Mouse (Mus musculus) gastrocnemius, postnatal 14 days (tissue): ENCODE measurements around the gene Dusp10. TPM values are rescaled to one million over a fixed set of nuclear protein-coding genes. Genes with fewer than 3 reads are reported as not detected.

Experiments
- DNase-seq: peaks from one replicate; pipeline ENCODE4 v3.0.0; 2021; ENCODE audit warnings: mixed read lengths
- intact Hi-C: fragments of 180-260 bp; cut with DNase I; formaldehyde crosslinking; loops from one replicate; pipeline ENCODE4 v1.15.1; 2025; ENCODE audit warnings: low total_unique reads
- long read RNA-seq, 2 experiments: library from polyadenylated mRNA; stranded (forward); transcript quantifications; one replicate each; pipeline ENCODE4 v2.0.0; 2021
- total RNA-seq, 2 experiments: library from RNA; stranded (reverse); gene quantifications; 2 replicates each; pipeline ENCODE4 v1.2.3; 2021

Gene Dusp10
- 10 to 100 TPM; 14.0 to 28.0 TPM for total RNA-seq
- long read RNA-seq, experiment 1, transcript Dusp10-201 (4 exons, 2,792 nt), result major isoform, 12 of 17 reads
- long read RNA-seq, experiment 1, partial matches to known transcripts, result 2 of 17 reads
- long read RNA-seq, experiment 1, other reads (novel, unspliced or antisense), result 3 of 17 reads
- long read RNA-seq, experiment 2, transcript Dusp10-201 (4 exons, 2,792 nt), result major isoform, 27 of 38 reads
- long read RNA-seq, experiment 2, partial matches to known transcripts, result 6 of 38 reads
- long read RNA-seq, experiment 2, other reads (novel, unspliced or antisense), result 5 of 38 reads

DNA sequence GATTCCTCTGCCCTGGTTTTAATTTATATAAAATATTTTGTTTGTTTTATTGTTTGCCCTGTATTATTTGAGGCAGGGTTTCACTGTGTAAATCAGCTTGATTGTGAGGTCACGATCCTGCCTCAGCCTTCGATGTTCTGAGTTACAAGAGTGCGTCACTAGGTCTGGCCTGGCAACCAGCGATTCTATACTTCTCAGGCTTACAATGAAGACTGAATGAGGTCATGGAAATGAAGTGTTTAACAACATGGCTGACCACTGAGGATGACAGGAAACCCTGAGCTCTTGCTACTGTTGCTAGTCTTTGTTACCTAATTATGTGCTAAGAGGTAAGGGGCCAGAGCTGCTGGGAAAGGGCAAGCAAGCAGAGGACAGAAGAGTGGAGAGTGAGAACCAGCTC, at the start of gene Dusp10:
Gene Dusp10, plus strand, starts transcription at position 197 of the 400 bp plus-strand sequence.
- intact Hi-C loops, result no loop called here
- no peak for DNase-seq

DNA sequence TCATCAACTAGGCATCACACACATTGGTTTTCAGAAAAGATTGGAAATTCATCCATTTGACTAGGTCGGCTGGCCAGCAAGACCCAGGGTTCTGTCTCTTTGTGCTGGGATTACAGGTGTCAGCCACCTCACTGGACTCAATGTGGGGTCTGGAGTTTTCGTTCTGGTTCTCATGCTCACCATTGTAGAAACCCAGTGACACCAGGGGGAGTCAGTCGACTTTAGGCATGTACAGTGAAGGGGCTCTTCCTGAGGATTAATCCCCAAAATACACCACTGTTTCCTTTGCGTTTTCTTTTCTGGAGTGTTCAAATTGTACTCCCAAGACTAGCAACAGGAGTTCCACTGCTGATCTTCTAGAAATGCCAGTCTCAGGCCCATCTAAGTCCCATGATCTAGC, 47.8 kb upstream of the Dusp10 start:
- DNase-seq, result no peak
- intact Hi-C loops, result no loop called here

GRCm38 (mm10) chr1:183969265-183969664, 43.8 kb upstream of the Dusp10 start:
- intact Hi-C loops, result no loop called here

DNA sequence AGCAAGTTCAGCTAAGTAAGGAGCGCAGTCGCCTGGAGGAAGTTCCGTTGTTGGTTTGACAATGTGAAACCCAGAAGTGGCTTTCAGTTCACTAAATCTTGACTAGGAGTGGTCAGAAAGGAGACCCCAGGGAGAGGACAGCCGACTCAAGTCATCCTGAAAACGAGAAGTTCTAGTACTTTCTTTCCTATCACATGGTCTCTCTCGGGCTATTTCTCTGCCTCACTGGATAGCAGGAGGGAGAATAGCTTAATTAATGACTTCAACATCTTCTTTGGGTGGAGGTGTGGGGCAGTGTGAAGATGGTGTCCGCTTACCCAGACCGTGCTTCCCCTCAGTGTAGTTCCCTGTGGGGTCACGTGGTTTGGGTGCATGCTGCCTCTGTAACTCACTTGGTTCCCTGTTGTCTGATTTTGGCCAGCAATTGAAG, 33.3 kb upstream of the Dusp10 start:
- intact Hi-C loops, result no loop called here
- DNase-seq, result no peak

More at GRCm38 (mm10) chr1:183969265-183969664, 43.8 kb upstream of the Dusp10 start:
- DNase-seq, result no peak

DNA sequence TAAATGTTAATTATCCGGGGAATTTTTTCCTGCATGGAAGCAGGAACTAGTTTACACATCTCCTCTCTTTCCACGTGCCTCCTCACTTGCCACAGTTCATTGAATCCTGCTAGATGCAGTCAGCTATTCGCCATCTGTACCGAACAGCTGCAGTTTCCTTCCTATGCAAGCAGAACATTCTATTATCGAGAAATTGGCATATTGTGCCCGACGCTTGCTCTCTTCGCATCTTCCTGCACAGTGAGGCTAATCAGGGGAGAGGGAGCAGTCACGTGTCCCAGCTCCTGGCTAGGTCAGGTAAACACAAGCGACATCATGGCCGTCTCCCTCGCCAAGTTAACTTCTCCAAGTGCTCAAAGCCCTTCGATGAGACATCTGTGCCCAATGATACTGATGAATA, 31.0 kb upstream of the Dusp10 start:
- intact Hi-C loops, result no loop called here
- DNase-seq, result no peak

DNA sequence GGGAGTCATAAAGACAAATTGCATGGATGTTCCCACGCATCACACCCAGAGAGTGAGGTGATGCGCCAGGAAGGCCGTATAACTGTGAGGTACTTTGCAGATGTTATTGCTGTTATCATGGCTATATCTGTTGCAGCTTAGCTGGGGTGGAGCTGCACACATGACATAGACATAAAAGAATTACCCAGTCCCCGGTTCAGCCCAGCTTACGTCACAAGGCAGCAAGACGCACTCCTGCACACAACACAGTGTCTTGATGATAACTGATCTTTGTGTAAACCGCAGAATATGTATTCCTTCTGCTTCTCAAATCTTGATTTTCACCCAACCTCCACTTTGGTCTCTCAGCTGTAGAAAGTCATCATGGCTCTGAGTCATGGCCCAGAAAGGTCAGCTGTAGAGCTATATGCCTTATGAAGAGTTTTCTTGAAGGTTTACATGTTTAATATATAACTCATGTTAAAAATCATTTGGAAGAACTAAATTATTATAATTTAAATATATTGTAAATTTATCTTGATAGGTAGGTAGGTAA, 25.3 kb upstream of the Dusp10 start:
- intact Hi-C loops, result no loop called here
- DNase-seq, result no peak

DNA sequence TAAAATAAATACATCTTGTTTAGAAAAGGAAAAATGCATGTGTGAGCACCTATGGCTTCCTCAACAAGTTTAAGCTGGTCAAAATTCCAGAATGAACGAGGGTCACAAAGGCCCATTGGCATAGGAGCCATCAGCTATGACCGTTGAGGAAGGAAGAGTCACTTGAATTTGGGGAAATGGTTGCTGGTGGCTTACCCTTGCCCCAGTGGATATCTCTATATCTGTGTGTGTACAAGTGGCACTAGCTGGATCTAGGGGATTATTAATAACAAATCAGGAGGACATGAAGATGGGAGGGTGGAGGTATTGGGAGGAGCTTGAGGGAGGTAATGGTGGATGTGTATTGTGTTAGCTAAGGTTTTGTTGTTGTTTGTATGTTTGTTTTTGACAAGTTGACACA, 21.2 kb upstream of the Dusp10 start:
- no peak for DNase-seq
- intact Hi-C loops, result no loop called here

DNA sequence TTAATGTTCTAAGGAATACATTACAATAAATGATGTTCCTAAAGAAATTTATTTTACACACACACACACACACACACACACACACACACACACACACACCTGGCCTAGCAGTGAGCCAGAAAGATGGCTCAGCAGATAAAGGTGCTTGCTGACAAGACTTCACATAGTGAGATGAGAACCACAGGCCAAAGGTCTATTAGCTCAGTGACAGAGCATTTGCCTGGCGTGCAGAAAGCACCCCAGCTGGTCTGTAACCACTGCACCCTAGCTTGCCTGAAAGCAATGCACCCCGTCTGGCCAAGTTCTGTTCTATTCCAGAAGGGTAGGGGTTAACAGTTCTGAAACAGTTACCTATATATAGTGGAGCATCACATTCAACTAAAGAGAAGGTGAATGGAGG, 15.9 kb upstream of the Dusp10 start:
- intact Hi-C loops, result no loop called here
- no peak for DNase-seq

DNA sequence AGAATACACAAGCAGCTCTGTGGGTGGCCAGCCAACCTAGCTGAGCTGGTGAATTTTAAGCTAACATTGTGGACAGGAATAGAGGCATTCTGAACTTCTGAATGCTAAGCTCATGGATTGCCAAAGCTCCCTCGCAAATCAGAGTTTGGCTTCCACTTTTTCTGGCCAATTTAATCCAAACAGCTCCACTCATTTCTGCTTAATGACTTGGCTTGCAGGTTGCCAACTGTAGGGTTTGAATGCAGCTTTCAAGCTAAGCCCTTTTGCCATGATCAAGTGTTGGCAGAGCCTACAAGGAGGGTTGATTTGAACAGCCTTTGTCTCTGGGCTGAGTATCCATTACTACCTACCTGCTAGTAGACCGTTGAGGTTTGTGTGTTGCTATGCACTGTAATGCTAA, 10.6 kb upstream of the Dusp10 start:
- intact Hi-C loops, result no loop called here
- no peak for DNase-seq

GRCm38 (mm10) chr1:184004311-184004710, 8.8 kb upstream of the Dusp10 start:
- DNase-seq, result no peak

DNA sequence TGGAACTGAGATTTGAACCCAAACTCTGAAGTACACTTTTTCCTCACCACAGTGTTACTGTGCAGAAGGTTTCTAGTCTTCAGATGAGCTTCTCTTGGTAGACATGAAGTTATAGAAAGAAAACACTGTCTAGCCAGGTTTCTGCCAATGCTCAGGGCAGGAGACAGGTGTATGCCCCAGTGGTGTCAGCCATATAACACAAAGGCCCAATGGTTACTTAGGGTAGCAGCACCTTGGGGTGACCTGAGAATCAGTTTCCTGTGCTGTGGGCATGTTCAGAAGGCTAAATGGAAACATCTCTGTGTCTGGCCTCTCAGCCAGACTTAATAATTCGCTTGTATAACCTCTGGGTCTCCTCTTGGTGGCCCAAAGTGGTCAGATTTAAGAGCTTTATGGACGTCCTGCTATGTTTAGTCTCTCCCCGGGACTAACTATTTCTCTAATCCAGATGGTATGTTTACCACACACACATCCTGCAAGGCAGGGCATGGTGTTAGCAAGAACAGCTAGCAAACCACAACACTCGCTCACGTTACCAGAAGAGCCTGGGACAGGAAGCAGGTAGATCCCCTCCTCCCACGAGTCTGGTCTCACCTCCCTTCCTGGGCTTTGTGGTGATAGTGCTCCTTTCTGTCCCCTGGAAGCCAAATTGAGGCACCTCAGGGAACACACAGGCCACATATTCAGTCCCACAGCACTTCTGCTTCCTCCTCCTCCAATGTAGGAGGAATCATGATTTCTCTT, 7.6 kb upstream of the Dusp10 start:
- DNase-seq, result no peak
- intact Hi-C loops, result no loop called here

More at GRCm38 (mm10) chr1:184004311-184004710, 8.8 kb upstream of the Dusp10 start:
- intact Hi-C loops, result no loop called here

- intact Hi-C loops, result no loop called here
- DNase-seq, result no peak
Observed at GRCm38 (mm10) chr1:184006086-184006485, 7.0 kb upstream of the Dusp10 start.

- intact Hi-C loops, result no loop called here
- no peak for DNase-seq
Observed at GRCm38 (mm10) chr1:184011311-184011710, 1.8 kb upstream of the Dusp10 start.

GRCm38 (mm10) chr1:184014091-184014490, 989 bp downstream of the Dusp10 start:
- no peak for DNase-seq
- intact Hi-C loops, result no loop called here

DNA sequence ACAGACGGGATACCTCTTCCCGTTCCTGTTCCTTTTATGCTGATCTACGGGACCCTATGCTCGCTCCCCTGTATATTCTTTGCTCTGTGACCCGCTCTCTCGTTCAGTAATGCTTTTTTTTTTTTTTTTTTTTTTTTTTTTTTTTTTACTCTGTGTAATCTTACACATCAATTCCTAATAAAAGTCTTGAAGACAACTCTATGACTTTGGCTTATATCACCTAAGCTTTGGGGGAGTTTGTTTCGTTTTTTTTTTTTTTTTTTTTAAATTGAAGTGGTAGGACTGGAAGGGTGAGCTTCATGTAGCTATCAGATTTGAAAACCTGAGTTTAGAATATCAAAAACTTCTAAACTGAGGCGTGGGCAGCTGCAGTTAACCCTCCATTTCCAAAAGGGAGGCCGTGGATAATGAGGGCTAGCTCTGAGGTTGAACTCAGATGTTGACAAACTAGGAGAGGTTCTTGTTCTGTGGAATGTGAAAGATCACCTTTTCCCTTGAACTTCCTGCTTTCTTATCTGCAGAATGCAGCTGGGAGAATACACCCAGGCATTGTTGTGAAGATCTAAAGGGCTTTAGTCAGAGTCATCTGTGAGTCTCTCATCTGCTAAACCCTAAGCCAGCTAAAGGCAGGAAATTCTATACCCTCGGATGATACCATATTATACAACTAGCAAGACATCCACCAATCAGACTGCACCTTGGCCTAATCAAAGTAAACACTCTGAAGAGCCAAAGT, 3.1 kb downstream of the Dusp10 start:
- intact Hi-C loops, result no loop called here
- DNase-seq, result no peak

- intact Hi-C loops, result no loop called here
- no peak for DNase-seq
Observed at GRCm38 (mm10) chr1:184017606-184018005, 4.5 kb downstream of the Dusp10 start.

DNA sequence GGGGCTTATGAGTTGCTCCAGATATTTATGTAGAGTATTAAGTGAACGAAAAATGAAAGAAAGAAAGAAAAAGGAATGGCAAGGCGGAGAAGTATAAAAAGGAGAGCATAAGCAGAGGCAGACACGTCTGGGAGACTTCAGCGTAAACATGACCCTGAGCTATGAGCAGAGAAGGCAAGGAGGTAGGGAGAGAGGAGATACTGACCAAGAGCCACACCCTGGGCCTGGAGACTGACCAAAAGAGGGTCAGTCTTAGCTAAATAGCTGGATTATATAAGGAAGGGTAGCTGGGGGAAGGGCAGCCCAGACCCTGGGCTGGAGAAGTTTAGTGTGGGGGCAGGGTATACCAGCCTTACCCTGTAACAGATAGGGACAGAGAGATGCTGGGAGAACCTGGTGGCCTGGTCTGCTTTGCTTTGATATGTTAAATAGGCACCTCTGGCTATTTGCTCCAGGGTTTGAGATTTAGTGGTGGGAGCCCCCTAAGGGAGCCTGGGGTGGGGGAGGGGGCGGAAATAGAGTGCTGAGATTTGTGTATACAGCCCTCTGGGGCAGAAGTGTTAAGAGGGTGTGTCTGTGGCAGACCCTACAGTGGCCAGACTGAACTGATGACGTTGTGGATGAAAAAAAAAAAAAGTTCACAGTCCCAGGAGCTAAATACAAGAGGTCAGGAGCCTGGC, 6.1 kb downstream of the Dusp10 start:
- no peak for DNase-seq

DNA sequence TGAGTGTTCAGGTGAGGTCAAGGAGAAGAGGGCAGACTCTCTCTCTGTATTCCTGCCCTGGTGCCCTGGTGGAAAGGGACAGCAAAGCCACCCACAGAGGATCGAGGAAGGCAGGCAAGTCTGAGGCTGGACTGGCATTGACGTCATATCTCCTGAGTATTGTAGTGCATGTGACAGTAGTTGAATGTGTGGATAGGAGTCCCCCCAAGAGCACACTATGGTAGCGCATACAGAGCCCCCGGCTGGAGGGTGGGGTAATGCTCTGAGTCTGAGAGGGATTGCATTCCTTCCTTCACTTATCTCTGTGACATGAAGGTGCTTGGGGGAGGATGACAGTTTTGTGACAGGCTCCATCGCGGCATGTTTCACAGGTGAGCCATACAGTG, 6.6 kb downstream of the Dusp10 start:
- DNase-seq, result no peak
- intact Hi-C loops, result no loop called here

More for the DNA sequence above, 6.1 kb downstream of the Dusp10 start:
- intact Hi-C loops, result no loop called here

DNA sequence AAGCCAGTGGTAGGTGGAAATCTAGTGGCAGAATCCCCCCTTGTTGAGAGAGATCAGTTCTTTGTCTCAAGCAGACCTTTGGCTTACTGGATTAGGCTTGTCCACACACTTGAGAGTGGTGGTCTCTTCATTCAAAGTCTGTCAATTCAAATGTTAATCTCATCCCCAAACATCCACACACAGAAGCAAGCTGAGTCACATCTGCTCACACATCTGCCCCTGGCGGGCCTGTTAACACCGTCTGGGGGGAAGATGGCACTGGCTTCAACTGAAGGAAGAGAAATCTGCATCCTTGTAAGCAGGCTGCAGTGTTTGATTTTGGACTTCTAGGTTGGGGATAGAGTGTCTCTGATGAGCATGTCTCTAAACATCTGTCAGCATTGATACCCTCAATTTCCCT, 10.9 kb downstream of the Dusp10 start:
- intact Hi-C loops, result no loop called here
- no peak for DNase-seq

- no peak for DNase-seq
- intact Hi-C loops, result no loop called here
Observed at GRCm38 (mm10) chr1:184024631-184025030, 11.5 kb downstream of the Dusp10 start.
